Mouse (Mus musculus) C2C12 (cell line): ENCODE measurements at regions not wholly inside any gene's neighbourhood (a gene's known extent, or its start where the extent isn't known, plus 50 kb on each side); places are given as distances from the start of the nearest gene placed in this dataset.

Experiments
- H3K27me3 ChIP-seq: one replicate; pipeline ENCODE4 v1.6.1; 2011; ENCODE audit not compliant: control insufficient read depth, insufficient read depth, insufficient read length
- H3K36me3 ChIP-seq: one replicate; pipeline ENCODE4 v1.6.1; 2011; ENCODE audit not compliant: control insufficient read depth, insufficient read depth
- H3K4me3 ChIP-seq: one replicate; pipeline ENCODE4 v1.5.1; 2011; ENCODE audit warnings: mild to moderate bottlenecking, control low read depth; ENCODE audit not compliant: poor library complexity, insufficient read depth, severe bottlenecking
- H3K79me2 ChIP-seq: one replicate; pipeline ENCODE4 v1.6.1; 2011; ENCODE audit not compliant: control insufficient read depth, insufficient read depth
- H3K79me3 ChIP-seq: one replicate; pipeline ENCODE4 v1.6.1; 2011; ENCODE audit warnings: low read depth, control low read depth
- H3ac ChIP-seq: one replicate; pipeline ENCODE3; 2011; ENCODE audit warnings: low read depth; ENCODE audit not compliant: control insufficient read depth, insufficient read length
- CEBPB ChIP-seq: IDR thresholded peaks from one replicate; pipeline ENCODE4 v1.6.1; 2011; ENCODE audit warnings: low read depth, mild to moderate bottlenecking, control low read depth, moderate library complexity
- CTCF ChIP-seq: IDR thresholded peaks from one replicate; pipeline ENCODE4 v1.5.1; 2011; ENCODE audit not compliant: control insufficient read depth, insufficient read depth, insufficient read length
- FOSL1 ChIP-seq: IDR thresholded peaks from one replicate; pipeline ENCODE4 v1.8.0; 2011; ENCODE audit warnings: mild to moderate bottlenecking, low read length; ENCODE audit not compliant: poor library complexity, insufficient read depth, severe bottlenecking
- MAX ChIP-seq: IDR thresholded peaks from one replicate; pipeline ENCODE4 v1.6.1; 2011; ENCODE audit warnings: mild to moderate bottlenecking, control low read depth
- MYOD1 ChIP-seq: IDR thresholded peaks from one replicate; pipeline ENCODE4 v1.6.1; 2011; ENCODE audit warnings: low read depth; ENCODE audit not compliant: control insufficient read depth, insufficient read length
- MYOG ChIP-seq: IDR thresholded peaks from one replicate; pipeline ENCODE4 v1.6.1; 2011; ENCODE audit not compliant: control insufficient read depth, insufficient read length; ENCODE audit errors: extremely low read depth
- USF1 ChIP-seq: IDR thresholded peaks from one replicate; pipeline ENCODE4 v1.6.1; 2011; ENCODE audit warnings: low read depth, mild to moderate bottlenecking, control low read depth, moderate library complexity

DNA sequence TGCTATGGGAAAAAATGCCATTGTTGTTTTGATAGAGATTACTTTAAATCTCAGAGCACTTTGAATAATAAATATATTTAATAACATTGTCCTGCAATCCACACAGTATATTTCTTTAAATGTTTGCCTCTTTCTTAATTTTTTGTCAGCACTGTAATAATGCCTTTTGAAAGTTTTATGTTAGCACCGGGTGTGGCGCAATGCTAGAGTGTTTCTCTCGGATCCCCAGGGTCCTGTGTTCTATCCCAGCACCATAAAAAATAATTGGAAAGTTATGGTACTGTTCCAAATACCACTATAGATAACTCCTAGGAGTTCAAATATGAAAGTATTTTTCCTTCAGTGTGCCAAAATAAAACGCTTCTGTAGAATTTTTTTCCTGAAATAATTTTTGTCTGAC lies 147.6 kb downstream of the Fbxo4 start:
- H3K4me3 ChIP-seq, result no peak overlapping the region
- no peak overlapping the region for H3ac ChIP-seq
- H3K79me2 ChIP-seq, result no peaks in the 10 kb centered on the region
- no peaks in the 10 kb centered on the region for H3K27me3 ChIP-seq
- H3K36me3 ChIP-seq, result no peaks in the 10 kb centered on the region
- TF ChIP-seq MYOD1, result no peak
- TF ChIP-seq CTCF, result no peak
- no peak for TF ChIP-seq CEBPB
- TF ChIP-seq USF1, result no peak
- no peak for TF ChIP-seq FOSL1
- TF ChIP-seq MYOG, result no peak
- no peak for TF ChIP-seq MAX
- H3K79me3 ChIP-seq, result no peaks in the 10 kb centered on the region

DNA sequence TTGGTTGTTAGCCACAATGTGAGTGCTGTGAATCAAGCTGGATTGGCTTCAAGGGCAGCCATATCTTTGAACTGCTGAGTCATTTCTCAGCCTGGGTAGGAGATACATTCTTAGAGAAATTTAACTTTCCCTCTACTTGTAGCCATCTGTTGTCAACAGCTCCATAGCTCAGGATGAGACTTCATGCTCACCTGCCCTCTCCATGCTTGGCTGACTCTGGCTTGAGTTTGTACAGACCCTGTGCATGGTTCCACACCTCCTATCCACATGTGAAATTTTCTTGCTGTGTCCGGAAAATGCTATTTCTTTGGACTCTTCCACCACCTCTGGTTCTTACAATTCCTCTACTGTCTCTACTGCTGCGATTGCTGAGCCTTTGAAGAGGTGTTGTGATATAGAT lies 173.9 kb downstream of the Fbxo4 start:
- Histone ChIP-seq H3K79me3 (no peaks in the 10 kb centered on the region), H3K4me3 (no peak overlapping the region), H3K36me3 (no peaks in the 10 kb centered on the region), H3K79me2 (no peaks in the 10 kb centered on the region), H3ac (no peak overlapping the region), H3K27me3 (no peaks in the 10 kb centered on the region)
- TF ChIP-seq FOSL1, result no peak
- TF ChIP-seq MAX, result no peak
- no peak for TF ChIP-seq CTCF
- no peak for TF ChIP-seq USF1
- no peak for TF ChIP-seq MYOG
- TF ChIP-seq CEBPB, result no peak
- TF ChIP-seq MYOD1, result no peak

DNA sequence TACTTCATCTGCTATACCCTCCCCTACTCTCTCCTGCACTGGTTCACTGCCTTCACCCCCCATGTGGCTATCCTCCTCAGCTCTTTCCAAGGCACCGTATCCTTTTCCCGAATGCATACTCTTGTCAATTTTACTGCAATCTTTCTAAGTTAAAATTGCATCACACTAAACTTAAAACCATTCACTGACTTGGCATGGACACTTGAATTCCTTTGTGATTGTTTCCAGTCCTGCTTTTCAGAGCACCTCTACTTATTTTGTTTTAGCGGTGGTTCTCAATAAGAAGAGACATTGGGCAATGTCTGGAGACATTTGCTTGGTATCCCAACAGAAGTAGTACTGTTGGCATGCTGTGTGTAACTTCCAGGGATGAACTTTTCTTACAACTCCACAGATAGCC lies 192.6 kb upstream of the Ghr start:
- Histone ChIP-seq H3K79me2 (no peaks in the 10 kb centered on the region), H3K4me3 (no peak overlapping the region), H3K27me3 (no peaks in the 10 kb centered on the region), H3K79me3 (no peaks in the 10 kb centered on the region), H3K36me3 (no peaks in the 10 kb centered on the region), H3ac (no peak overlapping the region)
- TF ChIP-seq FOSL1 (no peak), USF1 (no peak), CTCF (no peak), MYOG (no peak), MYOD1 (no peak), MAX (no peak), CEBPB (no peak)

DNA sequence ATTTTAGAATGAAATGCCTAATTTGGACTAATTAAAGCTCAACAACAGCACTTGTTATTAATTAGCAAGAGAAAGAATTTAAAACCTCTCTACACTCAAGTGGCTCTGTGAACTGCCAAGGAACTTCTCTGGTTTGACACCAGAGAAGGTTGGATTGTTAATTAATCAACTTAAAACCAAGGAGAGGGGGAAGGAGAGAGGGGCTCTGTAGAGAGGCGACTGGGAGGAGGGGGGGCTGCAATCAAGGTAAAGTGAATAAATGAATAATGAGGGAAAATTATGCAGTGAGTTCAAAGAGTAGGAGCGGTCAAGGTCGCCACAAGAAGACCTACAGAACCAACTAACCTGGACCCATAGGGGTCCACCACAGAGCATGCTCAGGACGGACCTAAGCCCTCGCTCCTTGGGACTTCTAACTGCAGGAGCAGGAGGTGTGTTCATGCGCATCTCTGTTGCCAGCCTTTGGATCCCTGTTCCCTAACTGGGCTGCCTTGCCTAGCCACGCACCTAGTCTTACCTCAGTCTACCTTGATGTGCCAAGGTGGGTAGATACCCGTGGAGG lies 189.0 kb upstream of the Ghr start:
- TF ChIP-seq FOSL1, result no peak
- no peak for TF ChIP-seq MYOD1
- TF ChIP-seq CTCF, result no peak
- TF ChIP-seq MAX, result no peak
- TF ChIP-seq MYOG, result no peak
- TF ChIP-seq USF1, result no peak
- no peak for TF ChIP-seq CEBPB
- Histone ChIP-seq H3K36me3 (no peaks in the 10 kb centered on the region), H3K79me2 (no peaks in the 10 kb centered on the region), H3K27me3 (no peaks in the 10 kb centered on the region), H3K4me3 (no peak overlapping the region), H3ac (no peak overlapping the region), H3K79me3 (no peaks in the 10 kb centered on the region)

DNA sequence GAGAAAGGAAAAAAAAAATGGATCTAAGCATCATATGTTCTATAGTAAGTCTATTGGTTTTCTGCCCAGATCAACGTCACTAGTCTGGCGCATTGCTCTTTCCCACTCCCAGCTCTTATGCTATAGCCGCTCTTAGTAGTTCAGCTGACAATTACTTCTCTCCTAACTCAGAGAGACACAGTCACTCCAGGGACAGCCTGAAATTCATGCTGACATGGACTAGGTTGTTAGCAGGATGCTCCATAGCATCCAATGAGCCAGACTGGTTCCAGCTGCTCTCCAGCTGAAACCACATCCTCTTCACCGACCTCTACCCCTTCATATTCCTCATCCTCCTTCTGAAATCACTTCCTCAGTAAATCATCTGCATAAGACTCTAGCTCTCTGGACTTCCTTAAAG lies 187.0 kb upstream of the Ghr start:
- H3K4me3 ChIP-seq, result no peak overlapping the region
- H3K79me2 ChIP-seq, result no peaks in the 10 kb centered on the region
- H3K27me3 ChIP-seq, result no peaks in the 10 kb centered on the region
- no peaks in the 10 kb centered on the region for H3K79me3 ChIP-seq
- H3ac ChIP-seq, result no peak overlapping the region
- no peaks in the 10 kb centered on the region for H3K36me3 ChIP-seq
- TF ChIP-seq MYOG (no peak), CEBPB (no peak), CTCF (no peak), FOSL1 (no peak), MAX (no peak)

DNA sequence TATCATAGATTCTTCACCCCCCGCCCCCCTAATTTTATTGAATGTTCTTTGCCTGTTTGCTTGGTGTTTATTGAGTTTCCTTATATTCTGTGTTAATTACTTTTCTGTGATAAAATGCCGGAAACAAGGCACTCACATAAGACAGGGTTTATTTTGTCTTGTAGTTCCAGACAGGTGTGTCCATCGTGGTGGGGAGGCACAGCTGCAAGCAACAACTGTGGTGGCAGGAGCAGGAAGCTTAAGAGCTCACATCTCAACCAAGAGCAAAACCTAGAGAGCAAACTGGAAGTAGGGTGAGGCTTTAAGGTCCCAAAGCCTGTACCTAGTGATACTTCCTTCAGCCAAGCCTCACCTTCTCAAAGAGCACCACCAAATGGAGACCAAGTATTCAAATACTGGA lies 181.4 kb upstream of the Ghr start:
- Histone ChIP-seq H3K27me3 (no peaks in the 10 kb centered on the region), H3K79me2 (no peaks in the 10 kb centered on the region), H3K4me3 (no peak overlapping the region), H3K79me3 (no peaks in the 10 kb centered on the region), H3ac (no peak overlapping the region), H3K36me3 (no peaks in the 10 kb centered on the region)
- TF ChIP-seq MYOG (no peak), CEBPB (no peak), CTCF (no peak), FOSL1 (no peak), MAX (no peak)
